Mouse (Mus musculus): ENCODE data around the gene Cblc. TPM values are rescaled to one million over a fixed set of nuclear protein-coding genes. Genes with fewer than 3 reads are reported as not detected.

The Cblc gene
- polyA plus RNA-seq, 1 experiment from 2014 or later = 4.8 TPM

DNA sequence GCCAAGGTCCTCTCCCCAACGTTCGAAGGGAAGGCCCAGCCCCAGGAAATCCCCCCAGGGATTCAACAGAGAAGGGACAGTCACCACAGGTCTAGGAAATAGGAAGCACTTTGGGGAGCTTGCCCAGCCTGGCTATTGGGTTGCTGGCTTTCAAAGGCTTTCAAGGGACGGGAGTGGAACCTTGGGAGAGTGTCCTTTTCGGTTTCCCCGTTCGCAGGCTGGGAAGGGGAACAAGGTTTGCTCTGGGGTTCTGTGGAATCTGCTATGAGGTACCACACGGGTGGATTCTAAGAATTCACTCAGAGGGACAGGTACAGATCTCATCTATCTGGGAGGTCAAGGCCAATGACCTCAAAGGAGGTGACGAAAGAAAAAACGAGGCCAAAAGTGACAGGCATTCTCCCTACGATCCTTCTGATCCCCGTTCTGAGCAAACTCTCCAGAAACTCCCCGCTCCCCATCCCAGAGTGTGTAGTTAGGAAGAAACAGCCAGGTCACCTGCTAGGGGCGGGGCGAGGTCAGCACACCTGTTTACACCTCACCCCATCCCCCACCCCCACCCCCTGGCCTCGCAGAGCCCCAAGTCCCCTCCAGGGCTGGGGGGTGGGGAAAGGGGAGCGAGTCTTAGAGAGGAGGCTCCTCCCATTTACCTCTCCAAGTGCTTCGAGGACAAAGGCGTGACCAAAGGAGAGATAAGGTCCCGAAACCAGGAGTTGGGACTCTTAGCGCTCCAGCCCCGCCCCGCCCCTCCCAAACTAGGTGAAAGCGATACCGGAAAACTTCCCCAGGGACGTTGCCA is 49.0 kb downstream of the Cblc start:
- H3K4me1 ChIP-seq = peaks cover 34% of the 10 kb centered on the region
- no peak for ATAC-seq (ENCODE audit: insufficient number of reproducible peaks, insufficient read depth, low FRiP score, low TSS enrichment)
- no peaks in the 10 kb centered on the region for H3K9me3 ChIP-seq
- peaks cover 10% of the 10 kb centered on the region for H3K36me3 ChIP-seq
- peak overlapping the region; percentile 90 for H3K27ac ChIP-seq
- H3K27me3 ChIP-seq = no peaks in the 10 kb centered on the region
- H3K4me3 ChIP-seq = peak overlapping the region; percentile 83
- peak overlapping the region; percentile 89 for H3K9ac ChIP-seq
- peak overlapping the region; percentile 79 for H3K4me2 ChIP-seq (replicated peaks)
- WGBS = 2% methylated on average over 25 of the region's 25 CpGs

DNA sequence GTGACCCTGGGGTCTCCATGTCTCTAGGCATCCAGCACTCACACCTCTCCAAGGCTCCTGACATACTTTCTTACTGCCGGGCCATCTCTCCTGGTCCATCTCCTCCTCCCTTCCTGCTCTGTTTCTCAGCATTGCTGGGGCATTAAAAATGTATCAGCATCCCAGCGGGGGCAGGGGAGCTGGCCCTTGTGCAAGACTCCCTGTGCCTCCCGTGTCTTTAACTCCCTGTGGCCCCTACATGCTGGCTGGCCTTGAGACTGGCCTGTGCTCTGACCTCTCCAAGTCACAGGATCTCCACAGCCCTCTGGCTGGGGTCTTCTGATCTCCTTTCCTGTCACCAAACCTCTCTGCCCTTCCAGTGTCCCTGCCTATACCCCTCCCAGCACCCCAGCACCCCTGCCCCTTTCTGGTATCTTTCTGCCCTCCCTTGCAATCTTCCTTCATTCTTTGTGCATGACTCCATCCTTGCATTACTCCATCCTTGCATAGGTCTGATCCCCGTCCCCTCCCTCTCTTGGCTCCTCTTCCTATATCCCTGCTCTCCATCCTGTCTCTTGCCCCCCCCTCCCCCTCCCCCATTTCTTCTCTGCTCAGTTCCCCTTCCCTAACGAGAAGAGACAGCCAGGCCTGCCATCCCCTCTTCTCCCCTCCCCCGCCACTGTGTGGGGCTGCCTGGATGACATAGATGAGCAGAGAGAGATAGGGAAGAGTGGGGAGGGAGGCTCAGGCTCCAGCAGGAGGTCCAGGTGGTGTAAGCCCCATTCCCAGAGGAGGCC is 50.0 kb downstream of the Cblc start:
- Histone ChIP-seq H3K9me3 (no peaks in the 10 kb centered on the region), H3K27me3 (no peaks in the 10 kb centered on the region), H3K4me2 (replicated peaks) (peak overlapping the region; percentile 79), H3K9ac (peak overlapping the region; percentile 31), H3K27ac (peak overlapping the region; percentile 90; the same call in 1 of the 2 replicates), H3K4me3 (peak overlapping the region; percentile 83), H3K36me3 (peaks cover 10% of the 10 kb centered on the region), H3K4me1 (peaks cover 43% of the 10 kb centered on the region)
- no peak for ATAC-seq (ENCODE audit: insufficient number of reproducible peaks, insufficient read depth, low FRiP score, low TSS enrichment)
- WGBS = 17% methylated on average over 6 of the region's 6 CpGs

DNA sequence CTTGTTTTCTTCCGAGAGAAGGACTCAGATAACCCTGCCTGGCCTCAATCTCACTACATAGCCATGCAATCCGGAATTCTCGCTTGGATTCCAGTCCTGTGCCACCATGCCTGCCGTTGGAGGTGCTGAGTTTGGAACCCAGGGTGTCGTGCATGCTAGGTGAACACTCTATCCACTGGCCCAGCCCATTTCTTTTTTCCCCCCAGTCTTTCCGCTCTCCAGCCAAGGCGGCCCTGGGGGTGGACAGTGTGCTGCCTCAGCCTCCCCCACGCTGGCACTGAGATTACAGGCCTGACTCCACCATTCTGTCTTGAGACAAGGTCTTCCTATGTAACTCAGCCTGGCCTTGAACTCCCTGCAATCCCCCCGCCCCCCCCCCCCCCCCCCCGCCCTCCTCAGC is 50.6 kb downstream of the Cblc start:
- WGBS = 87% methylated on average over 8 of the region's 10 CpGs
- ATAC-seq (ENCODE audit: insufficient number of reproducible peaks, insufficient read depth, low FRiP score, low TSS enrichment) = no peak
- peaks cover 11% of the 10 kb centered on the region for H3K36me3 ChIP-seq
- H3K4me2 ChIP-seq (replicated peaks) = peak overlapping the region; percentile 79
- H3K27me3 ChIP-seq = no peaks in the 10 kb centered on the region
- H3K27ac ChIP-seq = no peak overlapping the region
- no peak overlapping the region for H3K9ac ChIP-seq
- H3K4me1 ChIP-seq = peaks cover 48% of the 10 kb centered on the region
- no peaks in the 10 kb centered on the region for H3K9me3 ChIP-seq
- no peak overlapping the region for H3K4me3 ChIP-seq

DNA sequence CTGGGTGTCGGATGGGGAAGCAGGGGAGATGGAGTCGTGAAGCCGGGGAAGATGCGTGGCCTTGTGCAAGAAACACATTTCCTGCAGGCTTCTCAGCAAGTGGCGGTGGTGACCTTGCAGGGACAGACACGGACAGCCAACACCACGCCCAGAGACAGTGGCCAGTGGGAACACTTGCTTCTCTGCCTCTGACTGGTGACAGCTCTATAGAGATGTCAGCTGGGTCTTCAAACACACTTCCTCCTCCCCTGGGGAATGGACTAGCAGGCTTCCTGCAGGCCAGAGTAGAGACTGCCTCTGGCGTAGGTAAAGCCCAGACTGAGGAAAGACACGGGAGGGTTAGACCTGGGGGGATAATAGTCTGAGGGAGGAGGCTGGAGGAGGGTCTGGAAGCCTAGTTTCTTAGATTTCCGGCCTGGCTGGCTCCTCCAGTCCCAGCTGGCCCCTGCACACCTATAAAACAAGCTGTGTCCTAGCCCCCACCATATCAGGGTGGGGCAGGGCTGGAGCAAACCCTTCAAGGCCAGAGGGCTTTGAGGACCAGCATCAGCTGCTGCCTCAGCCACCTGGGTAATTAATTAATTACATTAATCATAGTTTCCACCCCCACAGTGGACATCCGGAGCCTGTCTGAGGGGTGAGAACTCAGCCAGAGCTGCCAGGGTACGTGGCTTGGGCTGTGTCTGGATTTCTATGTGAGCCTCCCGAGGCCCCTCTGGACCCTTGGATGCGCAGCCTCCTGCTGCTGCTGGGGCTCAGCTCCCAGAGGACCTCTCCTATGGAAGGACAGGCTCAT is 51.8 kb downstream of the Cblc start:
- H3K27ac ChIP-seq = no peak overlapping the region
- H3K4me1 ChIP-seq = peaks cover 44% of the 10 kb centered on the region
- no peak overlapping the region for H3K9ac ChIP-seq
- WGBS = 66% methylated on average over 14 of the region's 14 CpGs
- no peak for ATAC-seq (ENCODE audit: insufficient number of reproducible peaks, insufficient read depth, low FRiP score, low TSS enrichment)
- no peak overlapping the region for H3K4me3 ChIP-seq
- H3K9me3 ChIP-seq = no peaks in the 10 kb centered on the region
- H3K36me3 ChIP-seq = peaks cover 21% of the 10 kb centered on the region
- H3K4me2 ChIP-seq (replicated peaks) = no peak overlapping the region
- no peaks in the 10 kb centered on the region for H3K27me3 ChIP-seq

DNA sequence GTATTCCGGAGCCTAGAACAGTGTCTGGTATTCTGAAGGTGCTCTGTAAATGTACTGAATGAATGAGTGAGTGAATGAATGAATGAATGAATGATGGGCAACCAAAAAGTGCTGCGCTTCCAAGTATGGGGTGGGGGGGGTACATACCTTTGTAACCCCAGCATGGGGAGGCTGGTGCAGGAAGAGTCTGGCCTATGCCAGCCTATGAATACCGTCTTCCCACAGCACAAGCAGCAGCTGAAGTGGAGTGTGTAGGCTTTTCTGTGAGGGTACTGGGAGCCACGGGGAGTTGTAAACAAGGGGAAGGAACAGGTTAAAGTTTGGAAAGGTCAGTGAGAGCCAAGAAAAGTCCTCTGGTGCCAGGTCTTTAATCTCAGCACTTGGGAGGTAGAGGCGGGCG is 52.8 kb downstream of the Cblc start:
- 85% methylated on average over 6 of the region's 6 CpGs for WGBS

DNA sequence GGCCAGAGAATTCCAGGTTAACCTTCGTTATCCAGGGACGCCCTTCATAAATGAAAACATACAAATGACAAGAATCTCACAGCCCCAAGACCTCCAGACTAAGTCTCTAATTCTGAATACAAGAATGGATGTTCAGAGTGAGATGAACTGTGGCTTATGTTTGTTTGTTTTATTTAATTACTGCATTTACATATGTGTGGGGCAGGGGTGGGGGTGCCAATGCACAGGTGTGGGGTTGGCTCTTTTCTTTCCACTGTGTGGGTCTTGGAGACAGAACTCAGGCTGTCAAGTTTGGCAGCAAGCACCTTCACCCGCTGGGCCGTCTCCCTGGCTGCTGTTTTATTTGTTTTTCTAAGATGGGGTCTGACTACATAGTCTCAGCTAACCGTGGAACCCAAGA is 54.1 kb downstream of the Cblc start:
- ATAC-seq (ENCODE audit: insufficient number of reproducible peaks, insufficient read depth, low FRiP score, low TSS enrichment) = no peak
- 39% methylated on average over 5 of the region's 5 CpGs for WGBS

More for the DNA sequence above, 52.8 kb downstream of the Cblc start:
- Histone ChIP-seq H3K4me1 (peaks cover 44% of the 10 kb centered on the region), H3K27me3 (no peaks in the 10 kb centered on the region), H3K36me3 (peaks cover 22% of the 10 kb centered on the region), H3K27ac (no peak overlapping the region), H3K4me2 (replicated peaks) (no peak overlapping the region), H3K4me3 (no peak overlapping the region), H3K9ac (no peak overlapping the region), H3K9me3 (no peaks in the 10 kb centered on the region)
- ATAC-seq (ENCODE audit: insufficient number of reproducible peaks, insufficient read depth, low FRiP score, low TSS enrichment) = no peak

DNA sequence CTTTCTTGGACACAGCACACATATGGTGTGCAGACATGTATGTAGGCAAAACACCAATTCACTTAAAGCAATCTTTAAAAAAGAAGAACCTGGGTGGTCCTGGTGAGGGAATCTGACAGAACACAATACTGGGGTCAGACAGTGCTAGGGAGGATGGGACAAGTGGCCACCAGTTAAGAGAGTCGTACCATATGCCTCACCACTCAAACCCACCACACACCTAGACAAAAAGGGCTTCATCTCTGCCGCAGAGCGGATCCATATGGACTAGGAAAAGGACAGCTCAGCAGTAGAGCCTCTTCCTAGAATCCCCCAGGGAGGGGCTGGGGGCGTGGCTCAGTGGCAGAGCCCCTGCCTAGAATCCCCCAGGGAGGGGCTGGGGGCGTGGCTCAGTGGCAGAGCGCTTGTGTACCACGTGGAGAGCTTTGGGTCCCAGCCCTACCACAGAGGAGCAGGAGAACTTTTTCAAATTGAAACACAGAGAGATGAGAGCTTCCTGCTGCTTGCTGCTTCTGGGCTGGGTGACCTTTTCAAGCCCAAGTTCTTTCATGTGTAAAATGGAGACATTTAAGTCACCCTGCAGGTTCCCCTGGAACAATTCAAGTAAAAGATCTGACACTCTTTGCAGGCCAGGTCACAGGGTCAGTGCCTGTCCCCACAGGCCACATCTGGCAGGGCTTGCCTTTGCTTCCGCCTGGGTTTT is 55.1 kb downstream of the Cblc start:
- Histone ChIP-seq H3K4me2 (replicated peaks) (no peak overlapping the region), H3K27ac (peak overlapping the region; percentile 67), H3K4me3 (no peak overlapping the region), H3K9ac (no peak overlapping the region), H3K27me3 (no peaks in the 10 kb centered on the region), H3K36me3 (peaks cover 41% of the 10 kb centered on the region), H3K9me3 (no peaks in the 10 kb centered on the region), H3K4me1 (peaks cover 22% of the 10 kb centered on the region)
- no peak for ATAC-seq (ENCODE audit: insufficient number of reproducible peaks, insufficient read depth, low FRiP score, low TSS enrichment)
- 13% methylated on average over 8 of the region's 8 CpGs for WGBS

More for the DNA sequence above, 54.1 kb downstream of the Cblc start:
- peaks cover 31% of the 10 kb centered on the region for H3K36me3 ChIP-seq
- no peaks in the 10 kb centered on the region for H3K27me3 ChIP-seq
- no peak overlapping the region for H3K9ac ChIP-seq
- no peak overlapping the region for H3K4me2 ChIP-seq (replicated peaks)
- H3K4me1 ChIP-seq = peaks cover 32% of the 10 kb centered on the region
- H3K9me3 ChIP-seq = no peaks in the 10 kb centered on the region
- no peak overlapping the region for H3K4me3 ChIP-seq
- H3K27ac ChIP-seq = no peak overlapping the region

DNA sequence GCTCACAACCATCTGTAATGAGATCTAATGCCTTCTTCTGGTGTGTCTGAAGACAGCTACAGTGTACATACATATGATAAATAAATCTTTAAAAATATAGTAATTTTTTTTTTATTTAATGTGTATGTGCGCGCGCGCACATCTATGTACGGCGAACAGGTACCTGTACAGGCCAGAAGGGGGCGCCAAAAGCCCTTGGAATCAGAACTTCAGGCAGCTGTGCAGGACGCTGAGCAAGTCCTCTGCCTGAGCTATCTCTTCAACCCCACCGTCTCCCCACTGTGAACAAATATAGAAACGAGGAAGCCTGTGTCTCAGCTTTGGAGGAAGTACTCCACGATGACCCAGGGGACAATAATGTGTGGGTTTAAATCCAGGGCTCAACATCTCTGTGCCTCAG is 56.3 kb downstream of the Cblc start:
- H3K27me3 ChIP-seq = no peaks in the 10 kb centered on the region
- H3K36me3 ChIP-seq = peaks cover 51% of the 10 kb centered on the region
- no peak overlapping the region for H3K4me2 ChIP-seq (replicated peaks)
- 92% methylated on average over 11 of the region's 11 CpGs for WGBS
- no peak overlapping the region for H3K4me3 ChIP-seq
- no peaks in the 10 kb centered on the region for H3K9me3 ChIP-seq
- no peak for ATAC-seq (ENCODE audit: insufficient number of reproducible peaks, insufficient read depth, low FRiP score, low TSS enrichment)
- H3K9ac ChIP-seq = no peak overlapping the region
- no peak overlapping the region for H3K27ac ChIP-seq
- peaks cover 19% of the 10 kb centered on the region for H3K4me1 ChIP-seq

DNA sequence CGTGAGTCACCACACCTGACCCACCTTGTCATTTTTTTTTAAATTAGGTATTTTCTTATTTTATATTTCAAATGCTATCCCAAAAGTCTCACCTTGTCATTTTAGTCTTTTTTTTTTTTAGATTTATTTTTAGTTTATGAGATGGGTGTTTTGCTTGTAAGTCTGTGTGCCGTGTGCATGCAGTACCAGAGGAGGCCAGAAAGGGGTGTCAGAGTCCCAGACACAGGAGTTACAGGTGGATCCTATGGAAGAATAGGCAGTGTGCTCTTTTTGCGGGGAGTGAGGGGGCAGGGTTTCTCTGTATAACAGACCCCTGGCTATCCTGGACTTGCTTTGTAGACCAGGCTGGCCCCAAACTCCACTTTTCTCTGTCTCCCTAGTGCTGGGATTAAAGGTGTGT is 57.8 kb downstream of the Cblc start:
- Histone ChIP-seq H3K36me3 (peaks cover 62% of the 10 kb centered on the region), H3K4me3 (no peak overlapping the region), H3K4me2 (replicated peaks) (no peak overlapping the region), H3K27me3 (no peaks in the 10 kb centered on the region), H3K9ac (no peak overlapping the region), H3K4me1 (peaks cover 15% of the 10 kb centered on the region), H3K9me3 (no peaks in the 10 kb centered on the region), H3K27ac (no peak overlapping the region)
- ATAC-seq (ENCODE audit: insufficient number of reproducible peaks, insufficient read depth, low FRiP score, low TSS enrichment) = no peak
- 91% methylated on average over 3 of the region's 3 CpGs for WGBS

DNA sequence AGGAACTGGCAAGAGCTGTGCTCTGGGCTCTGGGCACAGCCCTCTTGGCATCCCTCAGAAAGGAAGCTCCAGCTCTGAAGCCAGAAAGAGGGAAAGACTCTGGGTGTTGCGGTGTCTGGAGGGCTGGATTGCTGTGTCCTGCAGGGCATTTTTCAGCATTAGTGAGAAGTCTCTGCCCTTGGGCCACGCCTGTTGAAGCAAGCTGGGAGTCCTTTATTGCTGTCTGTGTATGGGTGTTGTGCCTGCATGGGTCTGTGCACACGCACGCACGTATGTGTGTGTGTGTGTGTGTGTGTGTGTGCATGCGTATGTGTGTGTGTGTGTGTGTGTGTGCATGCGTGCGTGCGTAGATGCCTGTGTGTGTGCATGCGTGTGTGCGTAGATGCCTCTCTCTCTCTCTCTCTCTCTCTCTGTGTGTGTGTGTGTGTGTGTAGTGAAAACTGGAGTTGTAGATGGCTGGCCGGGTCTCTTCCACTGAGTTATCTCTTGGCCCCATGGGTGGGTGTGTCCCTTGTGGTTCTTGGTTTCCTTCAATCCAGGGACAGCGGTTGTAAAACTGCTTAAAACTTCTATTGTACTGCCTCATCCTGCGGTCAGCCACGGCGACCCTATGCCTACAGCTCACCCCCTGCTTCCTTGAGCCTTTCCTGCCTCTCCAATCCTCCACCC is 60.1 kb downstream of the Cblc start:
- no peak overlapping the region for H3K4me3 ChIP-seq
- H3K27me3 ChIP-seq = no peaks in the 10 kb centered on the region
- peaks cover 74% of the 10 kb centered on the region for H3K36me3 ChIP-seq
- no peak overlapping the region for H3K27ac ChIP-seq
- H3K9ac ChIP-seq = no peak overlapping the region
- H3K4me1 ChIP-seq = peaks cover 5% of the 10 kb centered on the region
- ATAC-seq (ENCODE audit: insufficient number of reproducible peaks, insufficient read depth, low FRiP score, low TSS enrichment) = no peak
- WGBS = 90% methylated on average over 14 of the region's 16 CpGs
- H3K4me2 ChIP-seq (replicated peaks) = no peak overlapping the region
- no peaks in the 10 kb centered on the region for H3K9me3 ChIP-seq

All from embryonic facial prominence, embryonic 12.5 days (tissue).